Mouse (Mus musculus) midbrain, embryonic 16.5 days (tissue): ENCODE results near the gene Mob3c. TPM values are rescaled to one million over a fixed set of nuclear protein-coding genes. Genes with fewer than 3 reads are reported as not detected.

Source experiments
- ATAC-seq: fragments of 200-750 bp; cut with Nextera tagmentation; 2 replicates; pipeline ENCODE4 v1.8.0; 2017; ENCODE audit warnings: moderate TSS enrichment
- H3K27ac ChIP-seq: fragments of 300-500 bp; sonication (generic); 2 replicates; pipeline ENCODE4 v1.5.1; 2014; ENCODE audit warnings: mild to moderate bottlenecking, low read length, mixed read lengths
- H3K27me3 ChIP-seq: fragments of 300-500 bp; sonication (generic); 2 replicates; pipeline ENCODE4 v1.6.1; 2014; ENCODE audit warnings: low read depth, low read length, mixed read lengths; ENCODE audit not compliant: control insufficient read depth, insufficient read depth
- H3K36me3 ChIP-seq: fragments of 300-500 bp; sonication (generic); 2 replicates; pipeline ENCODE4 v1.6.1; 2014; ENCODE audit warnings: mild to moderate bottlenecking, low read length, moderate library complexity, mixed read lengths; ENCODE audit not compliant: control insufficient read depth, insufficient read depth
- H3K4me1 ChIP-seq: fragments of 300-500 bp; sonication (generic); 2 replicates; pipeline ENCODE4 v1.6.1; 2014; ENCODE audit warnings: mild to moderate bottlenecking, low read length, mixed read lengths; ENCODE audit not compliant: control insufficient read depth, insufficient read depth
- H3K4me2 ChIP-seq: fragments of 300-500 bp; sonication (generic); 2 replicates; pipeline ENCODE4 v1.6.1; 2014; ENCODE audit warnings: mild to moderate bottlenecking, low read length, mixed read lengths
- H3K4me3 ChIP-seq: fragments of 300-500 bp; sonication (generic); 2 replicates; pipeline ENCODE4 v1.5.1; 2014; ENCODE audit warnings: low read depth, mild to moderate bottlenecking, low read length, moderate library complexity, mixed read lengths
- H3K9ac ChIP-seq: fragments of 300-500 bp; sonication (generic); 2 replicates; pipeline ENCODE4 v1.6.1; 2014; ENCODE audit warnings: low read depth, low read length, mixed read lengths
- H3K9me3 ChIP-seq: fragments of 300-500 bp; sonication (generic); replicated peaks from 2 replicates; pipeline ENCODE4 v1.6.1; 2014; ENCODE audit warnings: mild to moderate bottlenecking, low read length, mixed read lengths; ENCODE audit not compliant: control insufficient read depth, poor library complexity, severe bottlenecking
- WGBS: fragments of 180-500 bp; shearing (Covaris S2); extraction: QIAGEN DNeasy Blood & Tissue Kit; methylation state at CpG from one replicate; pipeline ENCODE4 v1.1.7; 2014; 5-methylcytosine and 5-hydroxymethylcytosine counted together
- polyA plus RNA-seq: library from polyadenylated mRNA; unstranded; fragments of >200 nt; fragmentation: Nextera tagmentation; extraction: Ambion mirVana; gene quantifications from 2 replicates; pipeline ENCODE4 v1.2.1, GENCODE M21; 2015

The Mob3c gene
- polyA plus RNA-seq, 1 experiment from 2014 or later = 5.0 TPM

- 55% methylated on average over 4 of the region's 4 CpGs for WGBS
- H3K4me1 ChIP-seq = peaks cover 10% of the 10 kb centered on the region
- H3K4me3 ChIP-seq = no peak overlapping the region
- no peaks in the 10 kb centered on the region for H3K27me3 ChIP-seq
- H3K9ac ChIP-seq = no peak overlapping the region; the same call in 1 of the 2 replicates
- H3K36me3 ChIP-seq = no peaks in the 10 kb centered on the region
- no peaks in the 10 kb centered on the region for H3K9me3 ChIP-seq
- ATAC-seq = no peak
- no peak overlapping the region for H3K27ac ChIP-seq
- H3K4me2 ChIP-seq = peak overlapping the region; percentile 80
Observed at GRCm38 (mm10) chr4:115839956-115840355, 12.1 kb downstream of the Mob3c start.

GRCm38 (mm10) chr4:115840842-115841241 is 12.9 kb downstream of the Mob3c start:
- H3K9ac ChIP-seq = no peak overlapping the region
- H3K27ac ChIP-seq = no peak overlapping the region
- no peaks in the 10 kb centered on the region for H3K27me3 ChIP-seq
- H3K4me2 ChIP-seq = no peak overlapping the region
- H3K4me1 ChIP-seq = peaks cover 10% of the 10 kb centered on the region
- WGBS = 96% methylated on average over 4 of the region's 4 CpGs
- no peaks in the 10 kb centered on the region for H3K9me3 ChIP-seq
- ATAC-seq = no peak
- H3K4me3 ChIP-seq = no peak overlapping the region
- H3K36me3 ChIP-seq = no peaks in the 10 kb centered on the region

- Histone ChIP-seq H3K36me3 (no peaks in the 10 kb centered on the region), H3K27me3 (no peaks in the 10 kb centered on the region), H3K4me3 (no peak overlapping the region), H3K4me2 (no peak overlapping the region), H3K9ac (no peak overlapping the region), H3K9me3 (no peaks in the 10 kb centered on the region), H3K27ac (no peak overlapping the region), H3K4me1 (no peaks in the 10 kb centered on the region)
- WGBS = 45% methylated on average over 2 of the region's 2 CpGs
- no peak for ATAC-seq
Observed at GRCm38 (mm10) chr4:115846656-115847055, 18.8 kb downstream of the Mob3c start.

- H3K9ac ChIP-seq = no peak overlapping the region
- 65% methylated on average over 5 of the region's 5 CpGs for WGBS
- no peaks in the 10 kb centered on the region for H3K36me3 ChIP-seq
- no peak overlapping the region for H3K4me3 ChIP-seq
- H3K27ac ChIP-seq = no peak overlapping the region
- H3K4me2 ChIP-seq = no peak overlapping the region
- H3K27me3 ChIP-seq = no peaks in the 10 kb centered on the region
- H3K4me1 ChIP-seq = no peaks in the 10 kb centered on the region
- no peaks in the 10 kb centered on the region for H3K9me3 ChIP-seq
- no peak for ATAC-seq
Observed at GRCm38 (mm10) chr4:115847377-115847776, 19.5 kb downstream of the Mob3c start.

GRCm38 (mm10) chr4:115848083-115848482 is 20.2 kb downstream of the Mob3c start:
- Histone ChIP-seq H3K4me2 (no peak overlapping the region), H3K27me3 (no peaks in the 10 kb centered on the region), H3K36me3 (no peaks in the 10 kb centered on the region), H3K27ac (no peak overlapping the region), H3K4me3 (no peak overlapping the region), H3K4me1 (no peaks in the 10 kb centered on the region), H3K9ac (no peak overlapping the region), H3K9me3 (no peaks in the 10 kb centered on the region)
- 91% methylated on average over 1 of the region's 1 CpGs for WGBS
- no peak for ATAC-seq

GRCm38 (mm10) chr4:115848990-115849677 is 21.2 kb downstream of the Mob3c start:
- Histone ChIP-seq H3K9ac (no peak overlapping the region), H3K4me1 (no peaks in the 10 kb centered on the region), H3K9me3 (no peaks in the 10 kb centered on the region), H3K27ac (no peak overlapping the region), H3K36me3 (no peaks in the 10 kb centered on the region), H3K4me3 (no peak overlapping the region), H3K27me3 (no peaks in the 10 kb centered on the region), H3K4me2 (no peak overlapping the region)
- WGBS = 72% methylated on average over 8 of the region's 8 CpGs
- ATAC-seq = no peak

- no peak for ATAC-seq
- 88% methylated on average over 2 of the region's 2 CpGs for WGBS
- no peak overlapping the region for H3K4me2 ChIP-seq
Observed at GRCm38 (mm10) chr4:115850111-115850510, 22.2 kb downstream of the Mob3c start.

GRCm38 (mm10) chr4:115850631-115851030 is 22.7 kb downstream of the Mob3c start:
- Histone ChIP-seq H3K4me2 (no peak overlapping the region), H3K9ac (no peak overlapping the region), H3K36me3 (no peaks in the 10 kb centered on the region), H3K9me3 (no peaks in the 10 kb centered on the region), H3K27ac (no peak overlapping the region), H3K4me1 (peaks cover 8% of the 10 kb centered on the region), H3K27me3 (no peaks in the 10 kb centered on the region), H3K4me3 (no peak overlapping the region)
- no peak for ATAC-seq
- WGBS = 66% methylated on average over 2 of the region's 2 CpGs

More at GRCm38 (mm10) chr4:115850111-115850510, 22.2 kb downstream of the Mob3c start:
- Histone ChIP-seq H3K9ac (no peak overlapping the region), H3K27ac (no peak overlapping the region), H3K9me3 (no peaks in the 10 kb centered on the region), H3K27me3 (no peaks in the 10 kb centered on the region), H3K36me3 (no peaks in the 10 kb centered on the region), H3K4me1 (peaks cover 3% of the 10 kb centered on the region), H3K4me3 (no peak overlapping the region)

GRCm38 (mm10) chr4:115851569-115851968 is 23.7 kb downstream of the Mob3c start:
- H3K36me3 ChIP-seq = no peaks in the 10 kb centered on the region
- ATAC-seq = no peak
- no peaks in the 10 kb centered on the region for H3K27me3 ChIP-seq
- WGBS = 86% methylated on average over 6 of the region's 6 CpGs
- peaks cover 18% of the 10 kb centered on the region for H3K4me1 ChIP-seq
- no peak overlapping the region for H3K27ac ChIP-seq
- H3K4me3 ChIP-seq = no peak overlapping the region
- H3K9ac ChIP-seq = no peak overlapping the region
- H3K4me2 ChIP-seq = no peak overlapping the region
- no peaks in the 10 kb centered on the region for H3K9me3 ChIP-seq
